Mouse (Mus musculus) liver, embryonic 14.5 days (tissue): Measurements from ENCODE around the gene Dnajc1. TPM values are rescaled to one million over a fixed set of nuclear protein-coding genes. Genes with fewer than 3 reads are reported as not detected.

ENCODE experiments used
- ATAC-seq: fragments of 200-750 bp; cut with Nextera tagmentation; 2 replicates; pipeline ENCODE4 v1.8.0; 2017; ENCODE audit warnings: moderate number of reproducible peaks, mild to moderate bottlenecking, moderate library complexity; ENCODE audit not compliant: insufficient read depth
- DNase-seq, 3 experiments: peaks; one replicate each; pipeline ENCODE4 v3.0.0-alpha.2; 2012 to 2013; ENCODE audit warnings: low read depth in 3 of 3, low spot score in 3 of 3
- H3K27ac ChIP-seq: fragments of 300-500 bp; sonication (generic); 2 replicates; pipeline ENCODE4 v1.5.1; 2014; ENCODE audit warnings: moderate library complexity, mild to moderate bottlenecking, control low read depth, inconsistent platforms
- H3K27me3 ChIP-seq: fragments of 300-500 bp; sonication (generic); 2 replicates; pipeline ENCODE4 v1.6.1; 2014; ENCODE audit warnings: mild to moderate bottlenecking, low read length, moderate library complexity; ENCODE audit not compliant: control insufficient read depth, insufficient read depth
- H3K36me3 ChIP-seq: fragments of 300-500 bp; sonication (generic); replicated peaks from 2 replicates; pipeline ENCODE4 v1.6.1; 2014; ENCODE audit warnings: low read depth; ENCODE audit not compliant: control insufficient read depth, insufficient read depth
- H3K4me1 ChIP-seq, 2 experiments: fragments of 200-500 bp in 1 of 2; fragments of 300-500 bp in 1 of 2; sonication (generic) in 1 of 2; replicated peaks; 2 replicates each; pipeline ENCODE4 v1.6.1; 2012 to 2014; ENCODE audit warnings: antibody characterized with exemption in 1 of 2, inconsistent platforms in 1 of 2, low read length in 1 of 2; ENCODE audit not compliant: control insufficient read depth in 2 of 2, insufficient read depth in 2 of 2
- H3K4me2 ChIP-seq: fragments of 300-500 bp; sonication (generic); 2 replicates; pipeline ENCODE4 v1.6.1; 2014; ENCODE audit warnings: low read depth, mild to moderate bottlenecking, control low read depth, moderate library complexity
- H3K4me3 ChIP-seq, 2 experiments: fragments of 200-500 bp in 1 of 2; fragments of 300-500 bp in 1 of 2; sonication (generic) in 1 of 2; 2 replicates each; pipeline ENCODE4 v1.5.1; 2012 to 2014; ENCODE audit warnings: low read depth in 2 of 2, low read length in 2 of 2, mild to moderate bottlenecking in 2 of 2, control low read depth in 1 of 2, inconsistent platforms in 1 of 2, moderate library complexity in 1 of 2; ENCODE audit not compliant: insufficient read depth in 1 of 2
- H3K9ac ChIP-seq: fragments of 300-500 bp; sonication (generic); replicated peaks from 2 replicates; pipeline ENCODE4 v1.6.1; 2014; ENCODE audit warnings: mild to moderate bottlenecking, control low read depth, moderate library complexity
- H3K9me3 ChIP-seq: fragments of 300-500 bp; sonication (generic); 2 replicates; pipeline ENCODE4 v1.6.1; 2016; ENCODE audit warnings: low read length, mixed read lengths; ENCODE audit not compliant: control insufficient read depth
- CTCF ChIP-seq: IDR thresholded peaks from 2 replicates; pipeline ENCODE4 v1.5.1; 2016; ENCODE audit warnings: antibody characterized with exemption, low read depth, control low read depth
- EP300 ChIP-seq: IDR thresholded peaks from 2 replicates; pipeline ENCODE4 v1.6.1; 2016; ENCODE audit warnings: antibody characterized with exemption, low read depth
- WGBS: fragments of 180-500 bp; shearing (Covaris S2); extraction: QIAGEN DNeasy Blood & Tissue Kit; methylation state at CpG from one replicate; pipeline ENCODE4 v1.1.7; 2014; ENCODE audit not compliant: insufficient replicate concordance; 5-methylcytosine and 5-hydroxymethylcytosine counted together
- polyA plus RNA-seq, 2 experiments: library from polyadenylated mRNA; depleted of rRNA in 1 of 2; stranded (reverse) in 1 of 2; unstranded in 1 of 2; fragments of >200 nt; fragmentation: Nextera tagmentation in 1 of 2; extraction: Ambion mirVana in 1 of 2; gene quantifications; 2 replicates each; pipeline versions ENCODE4 v1.2.1 to v1.2.3; 2012 to 2014

The Dnajc1 gene
- polyA plus RNA-seq, 2 experiments = 4.4 to 8.0 TPM

DNA sequence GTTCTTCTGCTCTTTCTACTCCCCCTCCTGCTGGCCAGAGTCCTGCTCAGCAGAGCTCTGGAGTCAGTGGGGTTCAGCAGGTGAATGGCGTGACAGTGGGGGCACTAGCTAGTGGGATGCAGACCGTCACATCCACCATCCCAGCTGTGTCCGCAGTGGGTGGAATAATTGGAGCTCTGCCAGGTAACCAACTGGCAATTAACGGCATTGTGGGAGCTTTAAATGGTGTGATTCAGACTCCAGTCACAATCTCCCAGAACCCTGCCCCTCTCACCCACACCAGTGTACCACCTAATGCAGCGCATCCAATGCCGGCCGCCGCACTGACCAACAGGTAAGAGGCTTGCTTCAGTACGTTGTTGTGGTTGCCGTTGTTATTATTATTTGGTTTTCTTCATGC lies 185.8 kb downstream of the Dnajc1 start:
- no peak for TF ChIP-seq CTCF
- TF ChIP-seq EP300 = no peak
- Histone ChIP-seq H3K9me3 (no peaks in the 10 kb centered on the region), H3K9ac (no peak overlapping the region), H3K4me3 (no peak overlapping the region), H3K4me1 (no peaks in the 10 kb centered on the region), H3K27me3 (no peaks in the 10 kb centered on the region), H3K36me3 (peaks cover 56% of the 10 kb centered on the region), H3K4me2 (no peak overlapping the region), H3K27ac (no peak overlapping the region)
- WGBS = 89% methylated on average over 10 of the region's 10 CpGs
- DNase-seq = no peak
- no peak for ATAC-seq

DNA sequence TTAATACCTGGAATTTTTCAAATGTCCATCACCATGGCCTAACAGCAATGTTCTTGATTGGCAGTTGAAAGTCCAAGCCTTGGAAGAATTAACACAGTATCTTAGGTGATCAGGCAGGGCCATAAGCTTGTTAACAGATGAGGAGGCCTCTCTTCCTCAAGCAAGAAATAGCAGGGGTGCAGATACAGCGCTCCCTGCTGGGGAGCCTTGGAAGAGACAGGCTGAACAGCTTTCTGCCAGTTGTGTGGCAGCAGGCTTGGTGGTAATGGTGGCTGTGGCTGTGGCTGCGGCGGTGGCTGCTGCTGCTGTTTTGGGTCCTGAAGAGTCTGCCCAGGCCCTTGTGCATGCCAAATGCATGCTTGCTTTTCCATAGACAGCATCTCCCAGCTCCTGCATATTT lies 187.5 kb downstream of the Dnajc1 start:
- ATAC-seq = peak; percentile 51; the same call in 1 of the 2 replicates
- Histone ChIP-seq H3K4me1 (no peaks in the 10 kb centered on the region), H3K4me2 (no peak overlapping the region), H3K4me3 (no peak overlapping the region), H3K27me3 (no peaks in the 10 kb centered on the region), H3K9ac (no peak overlapping the region), H3K27ac (no peak overlapping the region), H3K9me3 (no peaks in the 10 kb centered on the region), H3K36me3 (peaks cover 47% of the 10 kb centered on the region)
- TF ChIP-seq CTCF = peak; percentile 80
- no peak for TF ChIP-seq EP300
- peak; percentile 3 to 33 (median 24) for DNase-seq
- 77% methylated on average over 3 of the region's 3 CpGs for WGBS

DNA sequence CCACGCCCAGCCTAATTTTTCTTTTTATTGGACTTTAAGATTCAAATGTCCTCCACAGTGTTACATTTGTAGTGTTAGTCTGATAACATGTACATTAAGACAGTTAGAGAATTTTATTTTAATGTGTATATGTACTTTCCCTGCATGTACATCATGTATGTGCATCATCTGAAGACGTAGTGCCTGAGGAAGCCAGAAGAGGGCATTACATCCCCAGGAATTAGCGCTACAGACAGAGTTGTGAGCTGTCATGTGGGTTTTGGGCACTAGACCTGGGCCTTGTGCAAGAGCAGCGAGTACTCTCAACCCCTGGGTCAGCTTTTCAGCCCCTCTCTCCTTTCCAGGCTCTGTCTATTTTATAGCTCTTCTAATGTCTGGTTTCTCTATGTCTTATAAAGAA lies 189.7 kb downstream of the Dnajc1 start:
- Histone ChIP-seq H3K27me3 (no peaks in the 10 kb centered on the region), H3K9ac (no peak overlapping the region), H3K4me2 (no peak overlapping the region), H3K9me3 (no peaks in the 10 kb centered on the region), H3K4me1 (no peaks in the 10 kb centered on the region), H3K4me3 (no peak overlapping the region), H3K36me3 (peaks cover 33% of the 10 kb centered on the region), H3K27ac (no peak overlapping the region)
- TF ChIP-seq EP300 (no peak), CTCF (peak; percentile 34)
- no peak for DNase-seq
- ATAC-seq = no peak
- 86% methylated on average over 4 of the region's 4 CpGs for WGBS

DNA sequence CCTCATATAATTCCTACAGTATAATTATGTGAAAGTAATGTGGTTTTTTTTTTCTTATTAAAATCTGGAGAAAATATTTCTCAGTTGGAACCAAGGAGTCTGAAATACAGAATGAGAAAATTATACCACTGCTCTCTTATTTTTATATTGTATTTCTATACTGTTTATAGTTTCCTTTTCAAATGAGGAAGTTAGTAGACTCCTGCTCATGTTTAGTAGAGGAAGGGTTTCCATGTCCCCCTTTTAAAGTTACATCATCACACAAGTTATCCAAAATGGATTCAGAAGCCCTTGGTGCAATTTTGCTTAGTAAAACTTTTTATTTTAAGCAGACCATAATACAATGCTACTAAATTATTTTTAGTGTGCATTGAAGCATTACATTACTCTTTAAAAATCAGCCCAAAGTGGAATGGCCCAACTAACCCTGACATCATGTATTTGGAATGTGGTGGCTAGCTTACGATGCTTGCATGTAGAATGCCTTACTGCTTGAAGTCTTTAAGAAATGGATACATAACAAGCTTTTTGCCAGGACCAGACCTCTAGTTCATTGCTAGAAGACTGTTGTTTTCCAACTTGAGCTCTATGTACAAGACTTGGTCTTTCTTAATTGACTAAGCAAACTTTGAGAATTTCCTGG lies 190.7 kb downstream of the Dnajc1 start:
- DNase-seq (no peak), ATAC-seq (no peak)
- Histone ChIP-seq H3K9me3 (no peaks in the 10 kb centered on the region), H3K27ac (no peak overlapping the region), H3K4me2 (no peak overlapping the region), H3K36me3 (peaks cover 34% of the 10 kb centered on the region), H3K9ac (no peak overlapping the region), H3K4me3 (no peak overlapping the region), H3K4me1 (no peaks in the 10 kb centered on the region), H3K27me3 (no peaks in the 10 kb centered on the region)
- TF ChIP-seq CTCF (no peak), EP300 (no peak)
- WGBS = 91% methylated on average over 1 of the region's 1 CpGs

DNA sequence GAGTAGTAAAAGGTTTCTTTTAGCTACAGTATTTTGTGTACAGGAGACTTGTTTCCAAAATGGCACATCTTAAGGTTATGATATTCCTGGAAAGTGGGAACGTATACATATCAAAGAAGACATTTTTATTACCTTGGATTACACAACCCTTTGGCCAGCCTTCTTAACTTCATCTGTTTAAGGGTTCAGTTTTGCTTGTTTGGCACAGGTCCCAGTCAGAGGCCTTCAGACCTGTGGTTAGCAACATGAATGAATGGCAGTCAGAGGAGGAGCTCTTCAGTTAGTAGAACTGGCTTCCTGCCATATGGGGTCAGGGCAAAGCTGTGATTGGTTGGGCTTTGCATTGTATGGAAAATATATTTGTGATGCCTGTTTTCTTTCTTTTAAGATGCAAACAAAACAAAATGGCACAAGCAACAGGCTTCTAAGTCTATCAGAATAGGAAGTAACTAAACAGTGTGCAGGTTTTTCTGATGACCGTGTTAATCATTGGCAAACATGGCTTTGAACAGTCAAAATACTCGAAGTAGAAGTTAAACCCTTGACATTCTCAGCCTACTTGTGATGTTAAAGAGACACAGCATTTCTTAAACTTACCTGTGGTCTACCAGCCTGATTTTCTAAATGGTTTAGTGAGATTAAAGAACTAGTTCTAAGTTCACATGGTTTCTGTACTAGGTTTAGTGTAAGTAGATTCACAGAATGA lies 196.8 kb downstream of the Dnajc1 start:
- Histone ChIP-seq H3K4me2 (no peak overlapping the region), H3K9ac (no peak overlapping the region), H3K36me3 (peaks cover 16% of the 10 kb centered on the region), H3K4me1 (no peaks in the 10 kb centered on the region), H3K27me3 (no peaks in the 10 kb centered on the region), H3K4me3 (no peak overlapping the region), H3K27ac (no peak overlapping the region), H3K9me3 (no peaks in the 10 kb centered on the region)
- TF ChIP-seq CTCF (no peak), EP300 (no peak)
- ATAC-seq = no peak
- 72% methylated on average over 3 of the region's 3 CpGs for whole genome bisulfite sequencing
- no peak for DNase-seq
